Mouse (Mus musculus): Measurements from ENCODE around the gene Echdc2. TPM values are rescaled to one million over a fixed set of nuclear protein-coding genes. Genes with fewer than 3 reads are reported as not detected.
A peak's percentile ranks its signal among the peaks of the same experiment; 100 is the strongest.

The Echdc2 gene
- total RNA-seq, 2 experiments from 2014 or later: 32.5 to 34.2 TPM

DNA sequence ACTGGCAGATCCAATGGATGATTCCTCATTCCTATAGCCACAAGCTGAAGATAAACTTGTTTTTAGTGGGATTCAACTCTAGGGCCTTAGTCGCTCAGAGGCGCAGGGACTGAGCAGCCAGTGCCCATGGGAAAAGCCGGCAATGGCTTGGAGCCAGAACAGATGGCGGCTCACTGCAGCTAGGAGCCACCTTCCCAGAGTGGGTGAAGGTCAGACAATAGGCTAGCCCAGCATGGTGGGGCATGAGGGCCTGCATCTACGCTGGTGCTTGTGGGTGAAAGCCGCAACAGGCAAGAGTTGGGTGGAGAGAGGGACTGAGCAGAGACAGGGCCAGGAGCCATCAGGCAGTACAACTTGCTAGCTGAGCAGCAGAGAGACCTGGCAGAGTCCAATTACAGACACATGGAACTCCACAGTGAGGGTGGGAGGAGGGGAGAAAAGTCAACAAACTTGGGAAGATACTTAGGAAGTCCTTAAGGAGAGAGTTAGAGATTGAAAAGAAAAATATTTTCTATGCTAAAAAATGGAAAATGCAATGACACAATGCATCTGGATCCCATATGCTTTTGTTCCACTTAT, 31.1 kb downstream of the Echdc2 start:
- peak; percentile 29 to 47 for DNase-seq
- intact Hi-C loops (cut with DNase I): no loop called here

DNA sequence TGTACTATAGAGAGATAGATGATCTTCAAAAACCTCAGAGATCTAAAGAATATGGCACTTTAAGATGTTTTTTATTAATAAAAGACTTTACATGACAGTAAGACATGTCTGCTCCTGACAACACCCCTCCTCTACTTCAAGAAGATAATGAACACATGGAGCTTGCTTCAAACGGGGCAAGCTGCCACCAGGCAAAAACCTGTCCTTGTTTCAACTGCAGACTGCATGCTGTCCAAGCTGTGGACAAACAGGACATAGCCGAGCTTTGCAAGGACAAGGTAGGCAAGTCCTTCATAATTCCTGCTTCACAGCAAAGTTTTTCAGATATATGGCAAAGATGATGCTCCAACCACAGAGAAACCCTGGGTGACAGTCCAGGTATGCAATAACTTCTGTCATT, 34.0 kb downstream of the Echdc2 start:
- intact Hi-C loops (cut with DNase I): no loop called here
- peak; percentile 3 to 9 for DNase-seq

DNA sequence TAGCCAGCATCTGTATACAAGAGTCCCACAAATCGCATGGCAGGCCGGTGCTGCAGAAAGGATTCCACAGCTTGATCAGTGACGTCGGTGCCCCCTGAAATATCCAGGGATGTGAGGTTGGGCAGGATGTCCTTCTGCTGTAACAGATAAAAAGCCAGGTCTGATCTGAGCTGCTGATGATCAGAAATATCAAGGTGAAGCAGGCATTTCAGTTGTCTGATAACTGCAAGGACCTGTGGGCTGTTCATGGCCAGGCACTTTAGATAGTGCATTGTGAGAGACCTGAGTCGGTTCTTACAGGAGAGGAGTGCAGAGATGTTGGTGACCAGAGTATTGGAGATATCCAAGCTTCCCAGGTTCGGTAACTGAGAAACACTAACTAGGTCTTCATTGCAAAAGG, 39.4 kb downstream of the Echdc2 start:
- no peak for DNase-seq
- intact Hi-C loops (cut with DNase I): no loop called here

DNA sequence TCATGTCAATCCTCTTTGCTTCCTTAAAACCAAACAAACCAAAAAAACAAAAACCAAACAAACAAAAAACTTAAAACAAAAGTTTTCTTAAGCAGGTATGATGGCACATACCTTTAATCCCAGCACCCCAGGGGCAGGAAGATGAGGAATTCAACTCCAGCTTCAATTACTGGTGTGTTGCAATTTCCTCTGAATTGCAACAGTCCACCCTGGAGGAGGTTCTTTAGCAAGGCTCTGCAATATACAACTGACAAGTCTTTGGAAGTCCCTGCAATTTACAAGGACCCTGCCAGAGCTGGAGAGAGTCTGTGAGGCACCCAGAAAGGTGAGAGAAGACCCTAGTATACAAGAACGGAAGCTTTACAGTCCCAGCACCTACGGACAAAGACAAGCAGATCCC, 47.8 kb downstream of the Echdc2 start:
- no peak for DNase-seq
- intact Hi-C loops (cut with DNase I): no loop called here

DNA sequence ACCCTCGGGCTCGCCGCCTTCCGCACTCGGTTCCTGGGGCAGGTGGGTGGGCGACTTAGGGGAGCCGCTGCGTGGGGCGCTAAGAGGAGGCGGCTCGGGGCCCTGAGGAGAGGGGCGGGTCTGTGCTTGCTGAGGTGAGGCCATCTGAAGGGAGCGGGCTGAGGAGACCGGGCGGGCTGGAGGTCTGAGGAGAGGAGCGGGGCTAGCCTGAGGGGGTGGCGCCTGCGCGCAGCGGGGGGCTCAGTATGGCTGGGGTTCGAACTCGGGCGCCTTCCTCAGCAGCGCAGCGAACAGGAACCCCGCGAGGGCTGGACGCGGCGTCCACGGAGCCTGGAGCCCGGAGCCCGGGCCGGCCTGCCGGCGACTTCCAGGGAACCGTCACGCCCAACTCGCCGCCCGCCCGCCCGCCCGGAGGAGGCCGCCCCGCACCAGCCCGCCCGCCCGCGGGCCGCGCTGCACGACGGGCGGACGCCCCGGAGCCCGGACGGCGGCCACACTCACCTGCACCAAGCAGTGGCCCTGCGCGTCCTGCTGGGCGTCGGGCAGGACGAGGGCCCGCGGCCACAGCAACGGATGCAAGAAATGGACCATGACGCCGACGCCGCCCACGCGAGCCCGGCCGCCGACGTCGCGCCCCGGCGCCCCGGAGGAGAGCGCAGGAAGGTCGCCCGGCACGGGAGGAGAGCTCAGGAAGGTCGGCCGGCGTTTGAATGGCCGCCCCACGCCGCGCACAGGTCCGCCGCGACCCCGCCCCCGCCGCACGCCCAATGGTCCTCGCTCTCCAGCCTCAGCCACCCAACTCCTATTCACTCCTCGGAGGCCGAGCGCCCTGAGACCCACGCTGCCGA, 52.3 kb downstream of the Echdc2 start, which contains the start of gene Zyg11a:
Gene Zyg11a, minus strand, starts transcription at position 717 of the 848 bp plus-strand sequence.
- intact Hi-C loops (cut with DNase I): no loop called here
- DNase-seq: peak; percentile 7 to 15

DNA sequence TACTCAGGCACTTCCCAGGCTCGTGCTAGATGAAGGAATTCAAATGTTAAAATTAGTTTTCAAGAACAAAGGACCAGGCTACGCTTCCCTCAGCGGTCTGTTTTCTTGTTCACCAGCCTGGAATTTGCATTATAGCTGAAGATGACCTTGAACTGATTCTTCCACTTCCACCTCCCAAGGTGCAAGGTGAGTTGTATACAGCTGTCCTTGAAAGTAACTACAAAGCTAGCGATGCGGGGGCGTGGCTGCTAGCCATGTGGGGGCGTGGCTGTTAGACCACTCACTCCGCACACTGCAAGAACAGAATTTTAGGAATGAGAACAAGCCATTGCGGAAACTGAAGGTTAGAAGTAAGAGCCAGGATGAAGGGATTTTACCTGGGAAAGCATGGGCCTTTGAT, 53.8 kb downstream of the Echdc2 start:
- intact Hi-C loops (cut with DNase I): no loop called here
- peak in 1 of 2 experiments; percentile 7 for DNase-seq

DNA sequence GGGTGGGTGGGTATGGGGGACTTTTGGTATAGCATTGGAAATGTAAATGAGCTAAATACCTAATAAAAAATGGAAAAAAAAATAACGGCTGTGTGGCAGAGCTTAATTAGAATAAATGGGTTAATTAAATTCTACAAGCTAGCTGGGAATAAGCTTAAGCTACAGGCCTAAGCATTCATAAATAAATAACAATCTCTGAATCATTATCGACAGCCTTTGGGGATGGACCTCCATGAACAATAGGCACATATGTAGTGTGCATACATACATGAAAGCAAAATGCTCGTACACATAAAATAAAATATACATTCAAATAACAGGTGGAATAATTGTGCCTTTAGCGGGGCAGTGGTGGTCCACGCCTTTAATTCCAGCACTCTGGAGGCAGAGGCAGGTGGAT, 57.3 kb downstream of the Echdc2 start:
- DNase-seq: no peak
- intact Hi-C loops (cut with DNase I): no loop called here

DNA sequence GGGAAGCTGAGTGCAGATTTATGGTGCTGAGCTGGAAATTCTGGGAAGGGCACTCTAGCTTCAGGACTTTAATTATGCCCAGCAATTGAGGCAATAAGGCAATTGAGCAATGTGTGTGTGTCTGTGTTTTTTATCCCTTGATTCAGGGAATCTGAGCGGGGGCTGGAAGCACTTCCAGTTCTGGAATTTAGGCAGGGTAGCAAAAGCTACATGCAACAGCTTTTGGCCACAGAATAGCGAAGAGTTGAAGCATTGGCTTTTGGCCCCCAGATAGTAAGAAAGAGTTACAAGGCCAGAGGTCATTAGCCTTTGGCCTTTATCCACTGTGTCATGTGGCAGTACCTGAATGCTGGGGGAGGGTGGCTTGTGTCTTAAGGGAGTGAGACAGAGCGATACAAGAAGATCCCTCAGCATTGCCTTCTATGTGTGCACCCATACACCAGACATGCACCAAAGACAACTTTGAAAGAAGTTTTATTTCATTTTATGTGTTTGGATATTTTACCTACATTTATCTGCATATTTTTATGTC, 60.2 kb downstream of the Echdc2 start:
- DNase-seq: no peak
- intact Hi-C loops (cut with DNase I): no loop called here

Other genes with a start within 250 kb of the Echdc2 start
- 100 to 1,000 TPM; 206 to 222 TPM for gene Cpt2, start 241.8 kb upstream of the Echdc2 start, total RNA-seq (2021)
- under 1 TPM in 1 of 2 experiments, not detected in 1; 0.10 TPM for gene Slc1a7, start 197.1 kb upstream of the Echdc2 start, total RNA-seq (2021)
- gene Podn, start 69.0 kb upstream of the Echdc2 start, total RNA-seq (2021): 10 to 100 TPM; 12.1 to 24.1 TPM
- gene Scp2, start 20.4 kb upstream of the Echdc2 start, total RNA-seq (2021): 100 to 1,000 TPM; 189 to 194 TPM
- not detected for gene Zyg11a, start 52.6 kb downstream of the Echdc2 start, total RNA-seq (2021)
- 10 to 100 TPM; 36.5 to 37.5 TPM for gene Zyg11b, start 135.7 kb downstream of the Echdc2 start, total RNA-seq (2021)
- gene Coa7, start 162.7 kb downstream of the Echdc2 start, total RNA-seq (2021): 10 to 100 TPM; 45.8 to 48.5 TPM
- not detected for gene Shisal2a, start 217.9 kb downstream of the Echdc2 start, total RNA-seq (2021)
- gene Gpx7, start 241.5 kb downstream of the Echdc2 start, total RNA-seq (2021): 10 to 100 TPM; 22.3 to 22.6 TPM